Mouse (Mus musculus) midbrain, embryonic 13.5 days (tissue): ENCODE data around the gene Zfp870. TPM values are rescaled to one million over a fixed set of nuclear protein-coding genes. Genes with fewer than 3 reads are reported as not detected.

Experiments
- ATAC-seq: fragments of 200-750 bp; cut with Nextera tagmentation; 2 replicates; pipeline ENCODE4 v1.8.0; 2017; ENCODE audit warnings: mild to moderate bottlenecking, moderate TSS enrichment, moderate library complexity
- H3K27ac ChIP-seq: fragments of 300-500 bp; sonication (generic); 2 replicates; pipeline ENCODE4 v1.5.1; 2015; ENCODE audit warnings: inconsistent platforms, mild to moderate bottlenecking, moderate library complexity
- H3K27me3 ChIP-seq: fragments of 300-500 bp; sonication (generic); 2 replicates; pipeline ENCODE4 v1.6.1; 2015; ENCODE audit warnings: mild to moderate bottlenecking, inconsistent platforms
- H3K36me3 ChIP-seq: fragments of 300-500 bp; sonication (generic); 2 replicates; pipeline ENCODE4 v1.6.1; 2015; ENCODE audit warnings: mild to moderate bottlenecking, inconsistent platforms
- H3K4me1 ChIP-seq: fragments of 300-500 bp; sonication (generic); replicated peaks from 2 replicates; pipeline ENCODE4 v1.6.1; 2015; ENCODE audit warnings: inconsistent platforms
- H3K4me2 ChIP-seq: fragments of 300-500 bp; sonication (generic); replicated peaks from 2 replicates; pipeline ENCODE4 v1.6.1; 2015; ENCODE audit warnings: moderate library complexity, mild to moderate bottlenecking, inconsistent platforms
- H3K4me3 ChIP-seq: fragments of 300-500 bp; sonication (generic); replicated peaks from 2 replicates; pipeline ENCODE4 v1.5.1; 2015; ENCODE audit warnings: mild to moderate bottlenecking, inconsistent platforms
- H3K9ac ChIP-seq: fragments of 300-500 bp; sonication (generic); replicated peaks from 2 replicates; pipeline ENCODE4 v1.6.1; 2015; ENCODE audit warnings: mild to moderate bottlenecking, inconsistent platforms
- H3K9me3 ChIP-seq: fragments of 300-500 bp; sonication (generic); 2 replicates; pipeline ENCODE4 v1.6.1; 2016; ENCODE audit warnings: mild to moderate bottlenecking, inconsistent platforms
- WGBS: fragments of 180-500 bp; shearing (Covaris S2); methylation state at CpG from one replicate; pipeline ENCODE4 v1.1.7; 2015; 5-methylcytosine and 5-hydroxymethylcytosine counted together
- polyA plus RNA-seq: library from polyadenylated mRNA; unstranded; fragments of >200 nt; fragmentation: Nextera tagmentation; extraction: Ambion mirVana; gene quantifications from 2 replicates; pipeline ENCODE4 v1.2.1, GENCODE M21; 2015

The Zfp870 gene
- 8.7 and 10.3 TPM in 2 replicates for polyA plus RNA-seq

- peak within 1 kb of the TSS; percentile 75 for H3K27ac ChIP-seq
- H3K9ac ChIP-seq: peak within 1 kb of the TSS; percentile 85
- no peaks in the 10 kb centered on the region for H3K27me3 ChIP-seq
- H3K4me3 ChIP-seq: peak within 1 kb of the TSS; percentile 67
- 11% methylated on average over 33 of the region's 33 CpGs for whole genome bisulfite sequencing
- no peaks in the 10 kb centered on the region for H3K9me3 ChIP-seq
- peaks cover 20% of the 10 kb centered on the region for H3K4me1 ChIP-seq
- no peaks in the 10 kb centered on the region for H3K36me3 ChIP-seq
- H3K4me2 ChIP-seq: peak within 1 kb of the TSS; percentile 81
- peak; percentile 98 for ATAC-seq
Measured at GRCm38 (mm10) chr17:32891239-32892180, at the start of gene Zfp870. TSS of gene Zfp870 (minus strand) at chr17:32891642.

- WGBS: 77% methylated on average over 4 of the region's 4 CpGs
- no peak overlapping the region for H3K4me3 ChIP-seq
- no peak for ATAC-seq
- H3K4me2 ChIP-seq: no peak overlapping the region
- H3K9me3 ChIP-seq: no peaks in the 10 kb centered on the region
- H3K36me3 ChIP-seq: no peaks in the 10 kb centered on the region
- H3K27me3 ChIP-seq: no peaks in the 10 kb centered on the region
- H3K27ac ChIP-seq: no peak overlapping the region
- no peak overlapping the region for H3K9ac ChIP-seq
- no peaks in the 10 kb centered on the region for H3K4me1 ChIP-seq
Measured at GRCm38 (mm10) chr17:32939831-32940230, 48.4 kb upstream of the Zfp870 start.

DNA sequence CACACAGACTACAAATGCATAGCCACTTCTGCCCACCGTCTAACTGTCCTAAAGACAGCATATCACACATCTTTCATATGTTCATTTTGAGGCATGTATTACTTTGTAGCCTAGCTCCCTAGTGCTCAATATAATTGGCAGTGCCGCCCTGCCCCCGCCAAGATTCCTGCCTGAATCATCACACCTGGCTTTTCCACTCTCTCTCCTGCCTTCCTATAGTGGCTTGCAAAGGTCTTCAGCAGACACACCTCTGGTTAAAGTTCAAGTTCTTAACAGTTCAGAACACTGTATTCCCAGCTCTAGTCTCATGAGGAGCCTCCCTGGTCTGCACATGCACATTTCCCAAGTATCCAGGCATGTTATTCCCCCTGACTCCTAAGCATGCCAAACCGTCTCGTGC, 36.4 kb upstream of the Zfp870 start:
- no peaks in the 10 kb centered on the region for H3K9me3 ChIP-seq
- no peak for ATAC-seq
- no peak overlapping the region for H3K27ac ChIP-seq
- H3K4me3 ChIP-seq: no peak overlapping the region
- peaks cover 16% of the 10 kb centered on the region; the same call in 1 of the 2 replicates for H3K27me3 ChIP-seq
- no peaks in the 10 kb centered on the region for H3K36me3 ChIP-seq
- WGBS: 86% methylated on average over 5 of the region's 5 CpGs
- H3K4me1 ChIP-seq: peaks cover 9% of the 10 kb centered on the region
- H3K4me2 ChIP-seq: no peak overlapping the region
- H3K9ac ChIP-seq: no peak overlapping the region

DNA sequence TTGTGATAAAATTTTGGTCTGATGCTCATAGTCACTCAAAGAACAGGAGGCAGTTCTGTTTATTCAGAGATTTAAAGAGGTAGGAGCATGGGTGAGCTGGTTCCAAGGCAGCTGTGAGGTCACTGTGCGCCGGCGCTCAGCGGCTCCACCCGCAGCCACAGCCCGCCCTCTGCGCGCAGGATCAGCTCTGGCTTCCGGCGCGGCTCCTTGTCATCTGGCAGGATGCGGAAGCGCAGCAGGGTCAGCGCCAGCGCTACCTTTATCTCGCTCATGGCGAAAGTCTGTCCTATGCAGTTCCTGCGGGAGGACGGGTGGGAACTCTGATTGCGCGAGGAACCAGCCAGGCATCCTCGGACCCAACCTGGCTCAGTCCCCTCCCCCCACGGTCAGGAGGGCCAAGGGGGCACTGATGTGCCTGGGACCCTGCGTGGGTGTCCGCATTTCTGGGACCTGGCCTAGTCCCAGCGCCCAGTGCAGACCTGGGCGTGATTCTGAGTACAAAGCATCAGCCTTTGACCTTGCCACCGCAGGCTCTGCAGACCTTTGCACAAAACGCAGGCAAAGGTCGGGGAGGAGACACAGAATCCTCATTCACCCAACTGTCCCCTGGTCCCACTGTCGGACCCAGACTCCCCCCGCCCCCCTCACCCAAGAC, 33.3 kb upstream of the Zfp870 start:
- no peaks in the 10 kb centered on the region for H3K36me3 ChIP-seq
- peaks cover 16% of the 10 kb centered on the region; the same call in 1 of the 2 replicates for H3K27me3 ChIP-seq
- peak overlapping the region; percentile 71 for H3K9ac ChIP-seq
- peaks cover 9% of the 10 kb centered on the region for H3K4me1 ChIP-seq
- H3K27ac ChIP-seq: peak overlapping the region; percentile 52
- WGBS: 19% methylated on average over 32 of the region's 32 CpGs
- H3K4me2 ChIP-seq: peak overlapping the region; percentile 58
- peak; percentile 97 for ATAC-seq
- H3K4me3 ChIP-seq: peak overlapping the region; percentile 46
- H3K9me3 ChIP-seq: peaks cover 7% of the 10 kb centered on the region; the same call in 1 of the 2 replicates

DNA sequence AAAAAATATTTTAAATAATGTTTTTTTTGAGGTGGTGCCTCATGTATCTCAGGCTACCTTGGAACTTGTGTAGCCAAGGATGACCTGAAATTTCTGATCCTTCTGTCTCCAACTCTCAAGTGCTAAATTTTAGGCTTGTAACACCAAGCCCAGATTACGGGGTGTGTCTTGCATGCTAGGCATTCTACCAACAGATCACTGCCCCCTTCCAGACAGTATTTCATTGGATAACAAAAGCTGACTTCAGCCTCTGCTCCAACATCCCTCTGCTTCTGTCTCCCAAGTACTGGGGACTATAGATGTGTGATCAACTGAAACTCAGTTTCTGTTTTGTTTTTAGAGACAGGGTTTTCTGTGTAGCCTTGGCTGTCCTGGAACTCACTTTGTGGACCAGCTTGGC, 32.2 kb upstream of the Zfp870 start:
- H3K4me1 ChIP-seq: peaks cover 9% of the 10 kb centered on the region
- H3K4me2 ChIP-seq: no peak overlapping the region
- peaks cover 7% of the 10 kb centered on the region; the same call in 1 of the 2 replicates for H3K9me3 ChIP-seq
- 95% methylated on average over 1 of the region's 1 CpGs for WGBS
- H3K9ac ChIP-seq: no peak overlapping the region
- H3K36me3 ChIP-seq: no peaks in the 10 kb centered on the region
- peaks cover 20% of the 10 kb centered on the region for H3K27me3 ChIP-seq
- H3K27ac ChIP-seq: no peak overlapping the region
- H3K4me3 ChIP-seq: no peak overlapping the region
- no peak for ATAC-seq

DNA sequence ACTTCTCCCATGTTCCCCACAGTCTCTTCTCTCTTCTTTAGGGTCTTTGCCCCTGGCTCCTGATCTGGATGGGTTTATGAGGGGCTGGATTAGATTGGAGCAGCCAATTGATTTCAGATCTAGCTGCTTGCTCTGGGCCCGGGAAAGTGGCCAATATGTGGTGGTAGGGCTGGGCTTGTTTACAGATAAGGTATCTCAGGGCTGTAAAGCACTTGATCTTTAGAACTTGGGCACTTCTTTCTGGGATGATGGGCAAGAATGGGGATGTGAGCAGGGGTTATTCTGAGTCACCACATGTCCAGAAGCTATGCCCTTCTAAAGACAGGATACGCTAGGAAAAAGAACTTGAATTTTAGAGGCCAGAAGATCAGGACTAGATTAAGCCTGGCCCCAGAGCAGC, 27.7 kb upstream of the Zfp870 start:
- no peaks in the 10 kb centered on the region for H3K36me3 ChIP-seq
- H3K4me1 ChIP-seq: peaks cover 1% of the 10 kb centered on the region; the same call in 1 of the 2 replicates
- H3K9ac ChIP-seq: no peak overlapping the region
- peaks cover 7% of the 10 kb centered on the region; the same call in 1 of the 2 replicates for H3K9me3 ChIP-seq
- H3K27me3 ChIP-seq: peaks cover 7% of the 10 kb centered on the region
- H3K4me2 ChIP-seq: no peak overlapping the region
- H3K27ac ChIP-seq: no peak overlapping the region
- no peak for ATAC-seq
- WGBS: 90% methylated on average over 2 of the region's 2 CpGs
- H3K4me3 ChIP-seq: no peak overlapping the region

GRCm38 (mm10) chr17:32917131-32917530, 25.7 kb upstream of the Zfp870 start, which contains the start of gene Cyp4f14:
TSS of gene Cyp4f14 (minus strand) at chr17:32917342.
- ATAC-seq: no peak
- Histone ChIP-seq H3K4me2 (no peak within 1 kb of the TSS), H3K27ac (no peak within 1 kb of the TSS), H3K36me3 (no peaks in the 10 kb centered on the region), H3K9me3 (peaks cover 7% of the 10 kb centered on the region; the same call in 1 of the 2 replicates), H3K4me1 (no peaks in the 10 kb centered on the region), H3K9ac (no peak within 1 kb of the TSS), H3K4me3 (no peak within 1 kb of the TSS), H3K27me3 (peaks cover 10% of the 10 kb centered on the region)
- WGBS: 73% methylated on average over 2 of the region's 2 CpGs

GRCm38 (mm10) chr17:32916075-32916474, 24.6 kb upstream of the Zfp870 start:
- no peak overlapping the region for H3K27ac ChIP-seq
- 80% methylated on average over 1 of the region's 1 CpGs for WGBS
- no peak overlapping the region for H3K4me3 ChIP-seq
- H3K4me1 ChIP-seq: no peaks in the 10 kb centered on the region
- H3K9me3 ChIP-seq: peaks cover 7% of the 10 kb centered on the region; the same call in 1 of the 2 replicates
- no peaks in the 10 kb centered on the region for H3K36me3 ChIP-seq
- peaks cover 10% of the 10 kb centered on the region for H3K27me3 ChIP-seq
- H3K9ac ChIP-seq: no peak overlapping the region
- ATAC-seq: no peak
- no peak overlapping the region for H3K4me2 ChIP-seq

GRCm38 (mm10) chr17:32906172-32906571, 14.7 kb upstream of the Zfp870 start:
- H3K27ac ChIP-seq: no peak overlapping the region
- ATAC-seq: no peak
- 84% methylated on average over 10 of the region's 10 CpGs for WGBS
- H3K4me1 ChIP-seq: no peaks in the 10 kb centered on the region
- no peaks in the 10 kb centered on the region for H3K36me3 ChIP-seq
- no peak overlapping the region for H3K4me3 ChIP-seq
- H3K27me3 ChIP-seq: peaks cover 9% of the 10 kb centered on the region
- H3K9ac ChIP-seq: no peak overlapping the region
- H3K4me2 ChIP-seq: no peak overlapping the region
- no peaks in the 10 kb centered on the region for H3K9me3 ChIP-seq

DNA sequence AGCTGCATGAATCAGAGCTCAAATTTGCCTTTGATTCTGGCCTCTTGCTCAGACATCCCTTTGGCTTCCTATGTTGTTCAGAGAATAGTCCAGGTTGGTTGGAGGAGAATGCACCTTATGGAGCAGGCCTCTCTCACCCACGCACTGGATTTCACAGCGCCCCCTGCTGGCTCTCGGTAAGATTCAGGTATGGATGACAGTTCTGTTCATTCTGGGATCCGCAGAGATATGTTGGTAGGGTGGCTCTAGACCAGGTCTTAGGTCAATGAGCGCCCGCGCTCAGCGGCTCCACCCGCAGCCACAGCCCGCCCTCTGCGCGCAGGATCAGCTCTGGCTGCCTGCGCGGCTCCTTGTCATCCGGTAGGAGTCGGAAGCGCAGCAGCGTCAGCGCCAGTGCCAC, 13.8 kb upstream of the Zfp870 start:
- H3K27me3 ChIP-seq: peaks cover 9% of the 10 kb centered on the region
- no peaks in the 10 kb centered on the region for H3K4me1 ChIP-seq
- peak; percentile 45; the same call in 1 of the 2 replicates for ATAC-seq
- H3K4me3 ChIP-seq: peak overlapping the region; percentile 14; the same call in 1 of the 2 replicates
- no peak overlapping the region for H3K9ac ChIP-seq
- 14% methylated on average over 19 of the region's 19 CpGs for WGBS
- peak overlapping the region; percentile 36 for H3K4me2 ChIP-seq
- no peaks in the 10 kb centered on the region for H3K36me3 ChIP-seq
- no peak overlapping the region for H3K27ac ChIP-seq
- no peaks in the 10 kb centered on the region for H3K9me3 ChIP-seq

GRCm38 (mm10) chr17:32904414-32904813, 13.0 kb upstream of the Zfp870 start:
- Histone ChIP-seq H3K36me3 (no peaks in the 10 kb centered on the region), H3K4me1 (no peaks in the 10 kb centered on the region), H3K4me3 (no peak overlapping the region), H3K9ac (no peak overlapping the region), H3K4me2 (no peak overlapping the region), H3K27ac (no peak overlapping the region), H3K9me3 (no peaks in the 10 kb centered on the region), H3K27me3 (peaks cover 9% of the 10 kb centered on the region)
- WGBS: 81% methylated on average over 2 of the region's 2 CpGs
- ATAC-seq: no peak
